Mouse (Mus musculus): ENCODE data around the gene Hck. TPM values are rescaled to one million over a fixed set of nuclear protein-coding genes. Genes with fewer than 3 reads are reported as not detected.

Hck gene
- polyA plus RNA-seq, 2 experiments = 8.4 to 11.1 TPM

GRCm38 (mm10) chr2:153160133-153160532 lies 51.9 kb downstream of the Hck start:
- H3K9me3 ChIP-seq (ENCODE audit: control insufficient read depth, low read length) = no peaks in the 10 kb centered on the region
- DNase-seq (ENCODE audit: low spot score) = no peak
- no peak for TF ChIP-seq POLR2A (IDR thresholded peaks at IDR 0.05; ENCODE audit: borderline replicate concordance, extremely low read depth, insufficient read depth, insufficient read length)
- peaks cover 6% of the 10 kb centered on the region for H3K4me1 ChIP-seq (ENCODE audit: control insufficient read depth, insufficient read depth, low read length)
- 83% methylated on average over 5 of the region's 5 CpGs for WGBS
- H3K9ac ChIP-seq (ENCODE audit: low read depth, low read length, severe bottlenecking) = no peak overlapping the region
- no peak overlapping the region for H3K4me3 ChIP-seq (replicated peaks; ENCODE audit: low read length)
- no peak overlapping the region for H3K27ac ChIP-seq (replicated peaks; ENCODE audit: low read depth, low read length)
- no peaks in the 10 kb centered on the region; the same call in 1 of the 2 replicates for H3K36me3 ChIP-seq (ENCODE audit: control insufficient read depth, insufficient read depth, low read length)
- no peaks in the 10 kb centered on the region for H3K27me3 ChIP-seq (ENCODE audit: control insufficient read depth, insufficient read depth, low read length)
- H3K4me2 ChIP-seq (replicated peaks; ENCODE audit: low read depth, low read length, severe bottlenecking) = no peak overlapping the region
- ATAC-seq (ENCODE audit: low FRiP score, low read depth) = no peak

GRCm38 (mm10) chr2:153160844-153161683 lies 52.8 kb downstream of the Hck start, which contains the start of gene Tm9sf4:
Tm9sf4 (plus strand) TSS chr2:153161303.
- no peaks in the 10 kb centered on the region; the same call in 1 of the 2 replicates for H3K36me3 ChIP-seq (ENCODE audit: control insufficient read depth, insufficient read depth, low read length)
- peak within 1 kb of the TSS; percentile 87 for H3K4me3 ChIP-seq (replicated peaks; ENCODE audit: low read length)
- peak; percentile 62; the same call in 1 of the 2 replicates for TF ChIP-seq POLR2A (IDR thresholded peaks at IDR 0.05; ENCODE audit: borderline replicate concordance, extremely low read depth, insufficient read depth, insufficient read length)
- H3K4me1 ChIP-seq (ENCODE audit: control insufficient read depth, insufficient read depth, low read length) = peaks cover 6% of the 10 kb centered on the region
- DNase-seq (ENCODE audit: low spot score) (peak; percentile 95), ATAC-seq (ENCODE audit: low FRiP score, low read depth) (peak; percentile 96)
- peak within 1 kb of the TSS; percentile 97 for H3K27ac ChIP-seq (replicated peaks; ENCODE audit: low read depth, low read length)
- H3K9ac ChIP-seq (ENCODE audit: low read depth, low read length, severe bottlenecking) = peak within 1 kb of the TSS; percentile 89
- 9% methylated on average over 33 of the region's 34 CpGs for WGBS
- H3K9me3 ChIP-seq (ENCODE audit: control insufficient read depth, low read length) = no peaks in the 10 kb centered on the region
- H3K4me2 ChIP-seq (replicated peaks; ENCODE audit: low read depth, low read length, severe bottlenecking) = peak within 1 kb of the TSS; percentile 92
- H3K27me3 ChIP-seq (ENCODE audit: control insufficient read depth, insufficient read depth, low read length) = no peaks in the 10 kb centered on the region

- ATAC-seq (ENCODE audit: low FRiP score, low read depth) (no peak; the same call in 1 of the 2 replicates), DNase-seq (ENCODE audit: low spot score) (no peak)
- Histone ChIP-seq H3K4me3 (replicated peaks; ENCODE audit: low read length) (peak overlapping the region; percentile 87), H3K27me3 (ENCODE audit: control insufficient read depth, insufficient read depth, low read length) (no peaks in the 10 kb centered on the region), H3K27ac (replicated peaks; ENCODE audit: low read depth, low read length) (peak overlapping the region; percentile 97), H3K4me1 (ENCODE audit: control insufficient read depth, insufficient read depth, low read length) (peaks cover 6% of the 10 kb centered on the region), H3K9ac (ENCODE audit: low read depth, low read length, severe bottlenecking) (peak overlapping the region; percentile 89), H3K36me3 (ENCODE audit: control insufficient read depth, insufficient read depth, low read length) (no peaks in the 10 kb centered on the region; the same call in 1 of the 2 replicates), H3K9me3 (ENCODE audit: control insufficient read depth, low read length) (no peaks in the 10 kb centered on the region), H3K4me2 (replicated peaks; ENCODE audit: low read depth, low read length, severe bottlenecking) (peak overlapping the region; percentile 92)
- 1% methylated on average over 16 of the region's 16 CpGs for WGBS
- TF ChIP-seq POLR2A (IDR thresholded peaks at IDR 0.05; ENCODE audit: borderline replicate concordance, extremely low read depth, insufficient read depth, insufficient read length) = no peak
Observed at GRCm38 (mm10) chr2:153161684-153162080, 53.4 kb downstream of the Hck start.

- Histone ChIP-seq H3K4me2 (replicated peaks; ENCODE audit: low read depth, low read length, severe bottlenecking) (no peak overlapping the region), H3K27ac (replicated peaks; ENCODE audit: low read depth, low read length) (no peak overlapping the region), H3K4me1 (ENCODE audit: control insufficient read depth, insufficient read depth, low read length) (peaks cover 4% of the 10 kb centered on the region), H3K9me3 (ENCODE audit: control insufficient read depth, low read length) (no peaks in the 10 kb centered on the region), H3K27me3 (ENCODE audit: control insufficient read depth, insufficient read depth, low read length) (no peaks in the 10 kb centered on the region), H3K4me3 (replicated peaks; ENCODE audit: low read length) (no peak overlapping the region), H3K36me3 (ENCODE audit: control insufficient read depth, insufficient read depth, low read length) (peaks cover 3% of the 10 kb centered on the region; the same call in 1 of the 2 replicates), H3K9ac (ENCODE audit: low read depth, low read length, severe bottlenecking) (no peak overlapping the region; the same call in 1 of the 2 replicates)
- no peak for DNase-seq (ENCODE audit: low spot score)
- no peak for ATAC-seq (ENCODE audit: low FRiP score, low read depth)
- TF ChIP-seq POLR2A (IDR thresholded peaks at IDR 0.05; ENCODE audit: borderline replicate concordance, extremely low read depth, insufficient read depth, insufficient read length) = no peak
- WGBS = 53% methylated on average over 6 of the region's 6 CpGs
Observed at GRCm38 (mm10) chr2:153167136-153167535, 58.9 kb downstream of the Hck start.

GRCm38 (mm10) chr2:153168134-153168820 lies 60.0 kb downstream of the Hck start:
- Histone ChIP-seq H3K27me3 (ENCODE audit: control insufficient read depth, insufficient read depth, low read length) (no peaks in the 10 kb centered on the region), H3K4me3 (replicated peaks; ENCODE audit: low read length) (no peak overlapping the region), H3K36me3 (ENCODE audit: control insufficient read depth, insufficient read depth, low read length) (peaks cover 3% of the 10 kb centered on the region; the same call in 1 of the 2 replicates), H3K4me1 (ENCODE audit: control insufficient read depth, insufficient read depth, low read length) (no peaks in the 10 kb centered on the region), H3K4me2 (replicated peaks; ENCODE audit: low read depth, low read length, severe bottlenecking) (no peak overlapping the region), H3K9ac (ENCODE audit: low read depth, low read length, severe bottlenecking) (no peak overlapping the region), H3K27ac (replicated peaks; ENCODE audit: low read depth, low read length) (0 out of 2 replicates have a peak overlapping the region, but pooled peaks have one; percentile 19), H3K9me3 (ENCODE audit: control insufficient read depth, low read length) (no peaks in the 10 kb centered on the region)
- WGBS = 42% methylated on average over 2 of the region's 2 CpGs
- ATAC-seq (ENCODE audit: low FRiP score, low read depth) = no peak
- no peak for TF ChIP-seq POLR2A (IDR thresholded peaks at IDR 0.05; ENCODE audit: borderline replicate concordance, extremely low read depth, insufficient read depth, insufficient read length)
- no peak for DNase-seq (ENCODE audit: low spot score)

Data from limb, embryonic 14.5 days (tissue).